Mouse (Mus musculus) retina, postnatal 7 days (tissue): ENCODE measurements around the gene Fgfr2.

ENCODE experiments used
- DNase-seq: peaks from one replicate; pipeline ENCODE4 v3.0.0-alpha.2; 2012; ENCODE audit warnings: low read depth, low spot score

Gene Fgfr2

DNA sequence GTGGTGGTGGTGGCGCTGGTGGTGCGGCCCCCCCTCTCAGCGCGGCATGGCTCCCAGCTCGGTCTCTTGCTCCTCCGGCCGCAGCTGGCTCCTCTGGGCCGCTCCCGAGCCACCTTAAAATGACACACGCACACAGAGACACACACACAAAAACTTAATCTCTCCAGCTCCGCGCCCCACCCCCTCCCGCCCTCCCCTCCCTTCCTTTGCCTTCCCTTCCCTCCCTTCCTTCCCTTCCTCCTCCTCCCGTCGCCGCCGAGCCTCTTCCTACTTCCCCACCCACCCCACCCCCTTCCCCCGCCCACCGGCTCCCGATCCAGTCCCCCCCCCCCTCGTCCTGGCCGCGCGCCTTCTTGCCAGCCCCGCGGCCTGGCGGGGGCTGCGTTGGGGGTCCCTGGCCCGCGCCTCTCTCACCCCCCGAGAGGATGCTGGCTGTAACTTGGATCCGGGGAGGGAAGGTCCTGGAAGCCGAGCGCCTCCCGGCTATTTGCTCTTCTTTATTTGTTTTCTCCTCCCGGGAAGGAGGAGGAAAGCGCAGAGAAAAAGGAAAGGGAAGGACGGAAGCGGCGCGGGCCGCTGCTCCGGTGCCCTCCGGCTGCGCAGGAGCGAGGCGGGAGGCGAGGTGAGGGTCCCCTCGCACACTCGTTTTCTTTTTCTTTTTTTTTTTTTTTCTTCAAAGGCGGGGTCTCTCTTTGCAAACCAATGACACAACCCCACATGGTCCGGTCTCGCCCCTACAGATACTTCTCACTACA, at the start of gene Fgfr2:
Fgfr2 (minus strand) TSS at position 107 of the 755 bp plus-strand sequence.
- no peak for DNase-seq

DNA sequence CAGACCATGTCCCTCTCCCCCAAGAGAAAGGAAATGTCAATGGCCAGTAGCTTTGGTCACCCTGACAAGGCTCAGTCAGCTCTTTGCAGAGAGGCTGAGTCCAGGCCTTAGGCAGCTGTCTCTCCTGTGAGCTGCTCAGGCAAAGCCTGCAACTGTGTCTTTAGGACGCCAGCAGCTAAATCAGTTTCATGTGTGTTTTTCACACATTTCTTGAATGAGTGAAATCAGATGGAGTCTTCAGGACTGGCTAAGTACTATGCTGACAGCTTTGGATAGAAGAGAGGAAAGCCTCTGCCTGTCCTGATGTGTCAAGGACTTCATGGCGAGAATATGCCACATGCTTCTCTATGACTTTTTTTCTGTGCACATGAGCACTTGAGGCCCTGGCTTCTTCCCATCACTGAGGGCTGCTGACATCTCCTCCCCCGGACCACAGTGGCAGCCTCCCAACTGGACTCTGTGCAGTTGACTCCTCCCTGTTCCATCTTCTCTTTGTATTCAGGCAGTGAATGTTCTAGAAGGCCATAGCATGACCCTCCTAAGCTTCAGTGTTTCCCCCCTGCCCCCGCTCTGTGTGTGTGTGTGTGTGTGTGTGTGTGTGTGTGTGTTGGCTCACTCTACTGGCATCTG, 48.4 kb upstream of the Fgfr2 start:
- DNase-seq = no peak

DNA sequence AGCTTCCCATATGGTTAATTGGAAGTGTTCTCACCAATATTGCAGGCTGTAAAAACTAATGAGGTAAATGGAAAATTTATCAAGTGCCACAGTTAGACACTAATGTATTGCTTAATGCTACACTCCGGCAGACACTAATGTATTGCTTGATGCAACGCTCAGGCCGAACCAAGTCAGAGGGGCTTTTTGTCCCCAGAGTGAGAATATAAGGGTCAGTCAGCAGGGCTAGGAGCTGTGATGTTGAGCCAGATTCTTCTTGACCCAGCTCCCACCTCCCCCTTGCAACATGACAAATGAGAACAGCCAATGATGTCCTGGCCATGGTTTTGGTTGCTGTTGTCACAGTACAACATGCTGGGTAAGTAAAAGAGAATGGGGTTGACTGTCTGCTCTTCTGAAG, 45.8 kb upstream of the Fgfr2 start:
- no peak for DNase-seq

DNA sequence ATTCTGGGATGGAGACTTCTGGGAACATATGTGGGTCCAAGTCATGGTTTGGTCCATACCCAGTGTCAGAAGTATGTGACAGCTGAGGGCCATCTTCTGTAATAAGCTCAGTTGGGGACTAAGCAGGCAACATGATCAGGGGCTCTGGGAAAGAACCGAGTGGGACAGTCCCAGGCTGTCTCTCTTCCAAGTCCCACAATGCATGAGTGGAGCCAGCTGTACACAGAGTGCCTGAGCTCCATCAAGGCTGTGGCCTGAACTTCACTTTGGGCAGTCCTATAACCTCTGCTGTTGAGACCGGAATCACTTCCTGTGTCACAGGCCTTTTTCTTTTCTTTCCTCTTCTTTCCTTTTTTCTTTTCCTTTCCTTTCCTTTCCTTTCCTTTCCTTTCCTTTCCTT, 44.8 kb upstream of the Fgfr2 start:
- DNase-seq = no peak

DNA sequence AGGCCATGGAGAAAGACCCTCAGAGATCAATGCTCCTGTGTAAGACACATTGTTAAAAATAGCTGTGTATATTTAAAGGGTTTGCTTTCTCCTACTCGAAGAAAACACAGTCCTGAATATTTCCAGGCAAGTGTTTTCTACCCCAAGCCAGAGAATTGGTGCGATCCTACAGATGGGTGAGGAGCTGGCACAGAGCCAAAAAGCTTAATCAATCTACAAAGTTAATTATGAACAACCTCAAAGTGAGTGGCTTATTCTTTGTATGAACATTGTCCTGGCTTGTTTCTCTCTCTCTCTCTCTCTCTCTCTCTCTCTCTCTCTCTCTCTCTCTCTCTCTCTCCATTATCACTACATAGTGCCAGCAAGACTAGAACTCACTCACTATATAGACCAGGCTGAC, 41.6 kb upstream of the Fgfr2 start:
- DNase-seq = no peak

DNA sequence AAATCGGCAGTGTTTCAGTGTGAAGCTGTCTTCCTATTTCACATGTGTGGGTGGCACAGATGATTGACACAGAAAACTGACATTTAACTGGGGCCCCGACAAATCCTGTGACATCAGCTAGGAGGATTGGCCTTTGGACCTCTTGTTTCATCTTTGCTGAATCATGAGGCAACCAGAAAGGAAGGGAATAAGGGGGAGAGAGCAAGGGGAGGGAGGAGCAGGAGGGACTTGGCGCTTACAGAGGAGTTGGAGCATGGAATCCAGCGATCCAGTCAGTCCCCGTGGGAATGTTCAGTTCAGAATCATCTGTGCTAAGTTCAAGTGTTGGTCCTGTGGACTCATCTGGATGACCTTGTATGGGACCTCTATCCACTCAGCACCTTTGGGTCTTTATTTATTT, 39.9 kb upstream of the Fgfr2 start:
- DNase-seq = no peak

DNA sequence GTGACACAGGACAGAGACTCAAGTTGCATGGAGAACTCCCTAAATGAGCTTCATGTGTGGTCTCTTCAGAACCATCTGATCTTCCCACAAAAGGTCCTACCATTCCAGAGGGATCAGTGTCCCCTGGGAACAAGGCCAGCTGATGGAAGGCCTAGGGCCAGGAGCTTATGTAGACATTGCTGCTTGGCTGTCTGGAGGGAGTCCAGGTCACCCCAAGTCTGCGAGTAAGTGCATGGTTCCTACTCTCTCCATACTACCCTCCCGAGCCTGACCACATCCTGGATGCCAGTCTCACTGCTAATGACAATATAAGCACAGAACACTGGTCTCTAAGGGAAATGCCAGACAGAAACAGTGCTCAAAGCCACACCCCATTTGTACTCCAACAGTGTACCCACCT, 39.0 kb upstream of the Fgfr2 start:
- DNase-seq = no peak

DNA sequence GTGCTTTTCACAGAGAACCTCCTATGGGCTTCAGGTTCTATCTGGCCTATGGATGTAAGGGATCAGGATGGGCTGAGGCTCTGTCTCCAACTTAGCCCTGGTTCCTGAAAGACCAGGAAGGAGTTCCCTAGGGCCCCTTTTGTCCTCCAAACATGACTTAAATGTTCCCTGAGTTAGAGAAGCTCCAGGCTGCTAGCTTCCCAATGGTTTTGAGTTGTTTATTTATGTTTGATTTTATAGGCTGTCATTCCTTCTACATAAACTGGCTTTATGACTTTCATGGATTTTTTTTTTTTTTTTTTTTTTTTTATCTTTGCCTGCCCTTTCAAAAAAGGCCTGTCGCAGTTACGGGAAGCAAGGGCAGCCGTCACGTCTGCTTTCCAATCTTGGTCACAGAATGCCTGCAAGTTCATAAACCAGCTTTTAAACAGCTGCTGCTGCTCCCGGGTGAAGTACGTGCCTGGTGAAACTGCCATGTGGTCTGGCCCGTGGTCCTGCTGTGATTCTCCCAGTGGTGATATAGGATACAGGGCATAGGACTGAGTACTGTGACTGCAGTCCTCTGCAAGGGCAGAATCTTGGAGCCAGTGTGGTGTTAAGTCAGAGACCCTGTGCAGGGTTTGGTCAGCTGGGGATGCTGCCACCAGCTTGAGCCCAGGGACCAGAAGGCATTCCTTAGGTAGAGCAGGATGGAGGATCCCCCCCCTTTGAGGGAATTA, 38.4 kb upstream of the Fgfr2 start:
- DNase-seq = no peak

DNA sequence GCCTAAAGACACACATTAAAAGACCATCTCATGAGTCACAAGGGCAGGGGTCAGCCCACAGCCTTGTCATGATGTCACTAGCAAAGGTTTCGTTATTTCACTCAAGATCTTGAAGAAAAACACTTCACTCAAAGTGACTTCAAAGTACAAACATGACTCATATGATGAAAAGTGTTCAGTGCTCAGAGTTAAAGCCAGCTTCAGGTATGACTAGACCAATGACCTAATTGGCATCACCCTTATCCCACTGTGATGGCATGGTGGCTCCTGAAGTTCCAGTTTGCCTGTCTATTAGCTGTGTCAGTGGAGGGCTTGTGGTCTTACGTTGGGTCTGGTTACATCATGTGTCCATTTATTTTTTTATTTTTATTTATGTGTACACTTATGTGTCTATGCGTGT, 36.4 kb upstream of the Fgfr2 start:
- no peak for DNase-seq

DNA sequence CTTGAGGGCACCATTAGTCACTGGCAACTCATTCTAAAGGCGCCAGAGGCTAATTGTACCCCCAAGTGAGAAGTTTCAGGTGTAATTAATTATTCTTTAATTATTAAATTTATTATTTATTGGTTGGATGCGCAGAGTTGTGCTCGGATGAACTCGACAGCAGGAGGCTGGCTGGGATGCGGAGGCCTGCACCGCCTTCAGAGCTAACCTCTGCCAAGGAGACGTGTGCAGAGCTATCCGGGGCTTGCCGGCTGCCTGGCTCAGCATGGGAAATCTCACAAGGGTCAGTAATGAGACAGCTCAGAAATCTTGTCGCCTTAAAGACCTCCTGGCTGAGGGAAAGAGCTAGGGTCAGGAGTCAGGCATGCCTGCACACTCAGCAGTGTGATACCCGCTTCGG, 32.5 kb upstream of the Fgfr2 start:
- DNase-seq = no peak

DNA sequence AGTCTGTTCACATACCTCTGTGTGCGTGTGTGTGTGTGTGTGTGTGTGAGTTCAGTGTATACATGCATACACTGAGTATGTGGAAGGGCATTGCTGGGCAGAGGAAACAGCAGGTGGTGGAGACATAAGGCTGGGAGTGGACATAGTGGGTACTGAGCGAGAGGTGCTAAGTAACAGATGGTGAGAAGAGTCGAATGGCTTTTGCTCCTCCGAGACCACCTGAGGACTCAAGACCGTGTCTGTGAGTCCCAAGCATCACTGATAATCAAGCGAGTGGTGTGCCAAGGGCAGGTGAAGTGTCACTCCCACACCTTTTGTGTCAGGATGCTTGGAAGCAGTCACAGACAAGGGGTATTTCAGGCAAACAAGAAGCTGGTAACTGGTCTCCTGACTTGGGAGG, 31.7 kb upstream of the Fgfr2 start:
- no peak for DNase-seq

DNA sequence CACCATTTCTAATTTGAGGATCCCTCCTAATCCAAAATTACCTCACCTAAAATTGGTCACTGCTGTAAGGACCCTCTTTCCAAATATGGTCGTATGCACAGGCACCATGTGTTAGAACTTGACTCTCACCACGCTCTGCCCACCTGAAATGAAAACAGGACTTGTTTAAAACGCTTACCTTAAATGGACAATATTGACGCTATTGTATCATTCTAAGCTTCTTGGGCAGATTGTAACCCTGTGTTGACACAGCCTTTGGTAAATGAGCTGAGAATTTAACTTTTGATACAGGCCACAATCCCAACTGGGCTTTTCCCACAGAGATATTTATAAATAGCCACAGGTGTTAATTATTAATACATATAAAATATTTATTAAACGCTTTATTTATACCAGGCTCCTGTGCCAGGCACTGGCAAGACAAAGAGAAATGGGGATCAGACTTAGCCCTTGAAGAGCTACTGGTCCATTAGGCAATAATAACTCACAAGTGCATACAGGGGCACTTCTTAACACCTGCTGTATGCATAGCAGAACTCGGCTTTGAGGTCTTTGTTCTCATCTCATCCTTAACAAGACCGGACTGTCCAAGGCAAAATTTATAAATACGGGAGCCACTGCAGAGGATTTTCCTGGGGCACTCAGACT, 16.7 kb upstream of the Fgfr2 start:
- no peak for DNase-seq

DNA sequence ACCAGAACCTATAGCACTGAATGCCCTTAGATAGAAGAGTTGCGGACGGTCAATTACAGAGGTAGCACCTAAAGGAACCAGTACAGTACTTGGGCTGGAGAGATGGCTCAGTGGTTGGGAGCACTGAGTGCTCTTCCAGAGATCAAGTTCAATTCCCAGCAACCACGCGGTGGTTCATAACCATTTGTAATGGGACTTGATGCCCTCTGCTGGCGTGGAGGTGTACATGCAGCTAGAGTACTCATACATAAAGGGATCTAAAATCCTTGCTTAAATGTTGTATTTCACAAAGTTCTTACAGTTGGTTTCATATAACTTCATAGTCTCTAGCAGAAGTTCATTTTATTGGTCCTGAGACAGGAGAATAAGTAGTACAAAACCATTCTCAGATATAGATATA, 10.4 kb upstream of the Fgfr2 start:
- DNase-seq = no peak

DNA sequence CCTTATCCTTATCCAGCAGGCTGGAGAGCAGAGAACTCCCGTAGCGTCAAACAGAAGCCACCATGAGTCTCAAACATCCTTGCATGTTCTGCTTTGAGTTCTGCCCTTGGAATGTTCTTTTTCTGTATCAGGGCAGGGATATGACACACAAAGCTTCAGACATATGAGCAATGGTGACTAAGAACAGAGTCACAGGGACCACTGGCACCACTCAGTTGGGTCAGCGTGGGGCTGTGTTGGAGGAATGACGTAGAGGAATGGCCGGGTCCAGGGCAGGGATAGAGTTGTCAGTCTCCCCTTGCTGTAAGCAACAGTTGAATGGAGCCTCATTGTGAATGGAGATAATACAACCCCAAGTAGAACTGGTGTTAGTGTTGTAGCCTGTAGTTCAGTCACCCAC, 9.6 kb upstream of the Fgfr2 start:
- no peak for DNase-seq

DNA sequence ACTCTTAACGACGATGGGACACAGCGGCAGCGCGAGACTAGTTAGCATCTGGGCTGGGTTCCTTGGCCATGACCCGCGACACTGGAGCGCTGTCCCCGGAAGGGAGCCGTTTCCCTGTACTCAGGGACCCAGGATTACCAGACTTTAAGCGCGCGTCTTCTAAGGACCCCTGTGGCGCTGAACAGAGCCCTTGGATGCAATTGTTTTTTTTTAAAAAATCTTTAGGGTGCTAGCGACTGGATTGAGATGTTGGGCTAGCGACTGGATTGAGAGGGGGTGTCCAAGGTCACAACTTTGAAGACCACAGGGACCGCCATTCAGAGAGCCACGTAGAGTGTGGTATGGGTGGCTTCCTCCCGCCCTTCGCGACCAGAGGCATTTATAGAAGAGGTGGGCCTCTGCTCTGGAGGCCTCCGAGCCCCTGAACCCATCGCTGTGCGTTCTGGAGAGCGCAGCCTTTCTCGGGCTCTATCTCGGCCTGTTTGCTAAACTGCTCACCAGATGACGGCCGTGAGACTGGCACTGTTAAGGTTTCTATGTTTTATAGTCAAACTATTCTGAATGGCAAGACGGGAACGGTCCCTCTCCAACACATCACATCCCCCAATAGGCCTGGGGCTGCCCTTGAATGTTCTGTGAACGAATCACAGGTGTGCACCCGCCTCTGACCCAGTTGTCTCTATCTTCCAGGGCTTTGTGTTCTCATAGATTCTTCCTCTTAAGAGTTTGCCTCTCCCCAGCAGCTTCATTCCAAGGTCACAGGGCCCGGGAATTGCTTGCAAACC, 1.7 kb upstream of the Fgfr2 start:
- DNase-seq = no peak

DNA sequence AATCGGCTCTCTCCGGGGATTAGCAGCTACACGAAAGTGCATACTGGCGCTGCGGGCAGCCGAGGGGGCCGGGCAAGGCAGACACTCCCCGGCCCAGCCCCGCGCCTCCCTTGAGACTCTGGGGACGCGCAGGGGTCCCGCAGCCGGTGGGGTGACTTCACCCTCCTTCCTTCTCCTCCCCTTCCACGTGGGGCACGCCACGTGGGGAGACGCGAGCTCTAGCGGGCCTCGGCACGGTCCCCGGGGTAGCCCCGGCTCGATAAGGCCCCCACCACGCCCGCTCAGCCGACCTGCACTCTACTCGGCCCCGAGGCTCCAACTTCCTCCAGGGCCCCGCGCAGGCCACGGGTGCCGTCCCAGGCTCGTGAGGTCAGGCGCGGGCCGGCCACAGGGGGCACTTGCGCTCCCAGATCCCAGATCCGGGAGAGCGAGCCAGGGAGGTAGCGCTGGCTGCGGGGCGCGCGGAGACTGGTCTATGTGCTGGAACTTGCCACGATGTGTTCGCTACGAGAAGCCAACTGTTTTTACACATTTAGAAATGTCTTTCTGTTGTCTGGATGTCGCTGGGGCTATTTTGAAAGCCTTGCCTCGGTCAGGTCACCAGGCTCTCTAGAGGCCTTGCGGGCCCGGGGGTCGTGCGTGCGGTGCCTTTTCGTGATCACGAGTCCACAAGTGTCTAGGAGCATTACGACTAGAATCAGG, 1.0 kb upstream of the Fgfr2 start, which contains the start of gene Ctbp2:
Ctbp2 (minus strand) TSS at position 356 of the 702 bp plus-strand sequence.
- peak; percentile 76 for DNase-seq

DNA sequence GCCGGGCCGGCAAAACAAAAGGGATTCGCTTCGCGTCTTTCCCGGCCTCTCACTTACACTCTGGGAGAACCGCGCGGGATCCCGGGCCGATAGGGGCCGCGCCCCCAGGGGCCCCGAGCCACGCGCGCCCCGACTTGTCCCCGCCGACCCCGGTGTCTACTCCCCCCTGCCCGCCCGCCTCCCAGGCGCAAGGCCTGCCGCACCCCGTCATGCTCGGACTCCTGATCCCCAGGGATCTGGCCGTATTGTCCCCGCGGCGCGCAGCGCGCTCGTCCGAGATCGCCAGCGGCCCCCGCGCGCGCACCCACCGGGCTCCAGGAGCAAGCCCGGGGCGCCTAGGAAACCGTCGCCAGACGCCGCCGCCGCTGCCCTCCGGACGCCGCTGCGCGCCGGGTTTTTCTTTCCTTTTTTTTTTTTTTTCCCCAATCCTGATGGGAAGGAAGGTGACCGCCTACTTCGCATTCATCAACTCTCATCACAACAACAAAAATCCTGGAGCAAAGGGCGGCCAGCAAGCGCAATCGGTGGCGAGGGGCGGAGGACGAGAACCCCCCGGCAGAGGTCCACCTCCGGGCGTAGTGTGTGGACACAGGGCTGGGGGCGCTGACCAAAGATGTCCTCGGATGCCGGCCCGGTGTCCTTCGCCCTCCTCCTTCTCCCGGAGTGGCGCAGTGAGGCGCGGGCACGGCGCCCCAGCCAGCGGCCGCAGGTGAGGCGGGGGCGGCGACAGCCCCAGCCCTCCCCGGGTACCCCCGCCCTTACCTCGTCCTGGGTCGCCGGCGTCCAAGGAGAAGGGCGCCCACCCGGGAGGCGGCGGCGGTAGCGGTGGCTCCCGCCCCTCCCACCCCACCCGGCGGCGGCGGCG, 539 bp downstream of the Fgfr2 start:
- DNase-seq = no peak

DNA sequence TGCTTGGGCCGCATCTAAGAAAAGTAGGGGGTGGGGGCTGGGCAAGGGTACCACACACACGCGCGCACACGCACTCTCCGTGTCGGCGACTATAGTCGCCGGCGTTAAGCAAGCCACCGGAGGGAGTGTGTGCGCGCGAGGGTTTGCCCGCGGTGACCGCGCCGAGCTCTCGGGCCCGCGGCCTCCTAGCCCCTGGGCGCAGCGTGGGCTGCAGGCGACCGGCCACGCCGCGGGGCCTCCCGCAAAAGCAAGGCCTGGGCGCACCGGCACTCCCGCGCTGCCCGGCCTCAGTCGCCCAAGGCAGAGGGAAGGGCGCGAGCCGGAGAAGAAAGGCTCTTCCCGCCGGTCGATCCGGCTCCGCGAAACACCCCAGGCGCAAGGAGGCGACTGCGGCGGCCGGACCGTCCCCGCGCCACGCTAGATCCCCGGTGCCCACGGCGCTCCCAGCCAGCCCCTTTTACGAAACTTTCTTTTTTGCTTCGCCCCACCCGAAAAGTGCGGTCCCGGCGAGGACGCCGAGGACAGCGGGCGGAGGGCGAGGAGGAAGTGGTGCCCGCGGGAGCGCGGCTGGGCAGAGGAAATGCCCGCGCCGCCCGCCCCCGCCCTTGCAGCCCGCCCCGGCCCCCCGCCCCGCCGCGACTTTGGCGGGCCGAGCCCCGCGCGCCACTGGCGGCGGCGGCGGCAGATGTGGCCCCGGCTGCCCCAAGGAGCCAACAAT, 1.3 kb downstream of the Fgfr2 start:
- no peak for DNase-seq

DNA sequence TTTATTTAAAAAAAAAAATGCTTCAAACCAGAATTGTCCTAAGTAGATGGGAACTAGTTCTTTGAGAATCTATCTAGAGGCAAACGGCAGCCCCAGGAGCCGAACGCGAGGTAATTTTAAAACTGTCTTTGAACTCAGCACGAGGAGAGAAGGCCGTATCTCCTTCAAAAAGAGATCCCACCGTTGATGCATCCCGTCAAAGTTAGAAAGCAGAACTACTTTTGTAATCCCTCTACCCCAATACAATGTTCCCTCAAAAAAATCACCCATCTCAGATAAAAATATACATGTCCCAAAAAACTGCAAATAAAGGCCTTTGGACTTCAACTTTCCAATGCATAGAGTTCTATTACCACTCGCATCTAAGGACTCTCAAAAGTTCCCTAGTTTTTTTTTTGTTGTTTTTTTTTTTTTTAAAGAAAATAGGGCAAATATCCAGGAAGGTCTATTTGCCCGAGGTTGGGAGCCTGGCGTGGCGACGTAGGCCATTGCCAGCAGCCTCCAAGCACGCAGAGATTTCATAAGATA, 2.0 kb downstream of the Fgfr2 start:
- no peak for DNase-seq
